Mouse (Mus musculus) kidney, postnatal 25 days (tissue): ENCODE measurements at regions not wholly inside any gene's neighbourhood (a gene's known extent, or its start where the extent isn't known, plus 50 kb on each side); places are given as distances from the start of the nearest gene placed in this dataset.
A peak's percentile ranks its signal among the peaks of the same experiment; 100 is the strongest.

Experiments
- DNase-seq, 2 experiments: peaks; one replicate each; pipeline ENCODE4 v3.0.0; 2021; ENCODE audit warnings: mixed read lengths in 2 of 2

DNA sequence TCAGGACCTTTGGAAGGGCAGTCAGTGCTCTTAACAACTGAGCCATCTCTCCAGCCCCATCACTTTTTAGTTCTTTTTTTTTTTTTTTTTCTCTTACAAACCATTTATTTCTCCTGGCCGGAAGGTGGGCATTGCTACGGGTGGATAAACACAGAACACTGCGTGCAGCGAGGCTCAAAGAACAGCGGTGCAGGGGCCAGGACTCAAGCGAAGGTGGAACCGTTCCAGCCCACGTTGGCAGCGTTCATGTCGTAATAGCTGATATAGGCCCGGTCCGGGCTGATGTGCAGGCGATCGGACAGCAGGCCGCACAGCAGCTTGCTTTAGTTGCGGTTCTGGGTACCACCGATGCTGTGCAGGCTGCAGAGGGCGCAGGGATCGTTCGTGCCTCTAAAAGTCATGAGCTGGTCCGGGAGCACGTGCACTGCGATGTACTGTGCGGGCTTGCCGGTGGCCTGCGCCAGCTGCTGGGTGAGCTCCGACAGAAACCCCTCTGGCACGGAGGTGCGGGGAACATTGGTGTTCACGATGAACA, 164.3 kb downstream of the Zfp281 start:
- peak; percentile 17 to 56 for DNase-seq

DNA sequence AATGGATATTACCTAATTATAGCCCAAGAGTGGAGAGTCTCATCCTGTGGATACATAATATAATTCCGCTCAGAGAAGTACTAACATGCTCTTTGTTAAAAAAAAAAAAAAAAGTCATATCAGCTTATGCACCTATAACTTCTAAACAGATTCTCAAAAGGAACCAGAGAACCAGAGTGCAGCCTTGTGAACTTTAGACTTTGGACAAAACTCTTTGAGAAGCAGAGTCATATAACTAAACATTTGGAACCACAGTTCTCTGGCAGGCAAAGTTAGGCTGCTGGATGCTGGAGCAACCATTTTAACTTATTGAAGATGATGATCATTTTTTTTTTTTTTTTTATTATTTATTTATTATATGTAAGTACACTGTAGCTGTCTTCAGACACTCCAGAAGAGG, 166.9 kb downstream of the Zfp281 start:
- DNase-seq = no peak
